Mouse (Mus musculus): ENCODE measurements around the gene Tbrg4. TPM values are rescaled to one million over a fixed set of nuclear protein-coding genes. Genes with fewer than 3 reads are reported as not detected.
A peak's percentile ranks its signal among the peaks of the same experiment; 100 is the strongest.

Gene Tbrg4
- 10 to 100 TPM; 50.5 to 52.2 TPM for total RNA-seq (2021)

DNA sequence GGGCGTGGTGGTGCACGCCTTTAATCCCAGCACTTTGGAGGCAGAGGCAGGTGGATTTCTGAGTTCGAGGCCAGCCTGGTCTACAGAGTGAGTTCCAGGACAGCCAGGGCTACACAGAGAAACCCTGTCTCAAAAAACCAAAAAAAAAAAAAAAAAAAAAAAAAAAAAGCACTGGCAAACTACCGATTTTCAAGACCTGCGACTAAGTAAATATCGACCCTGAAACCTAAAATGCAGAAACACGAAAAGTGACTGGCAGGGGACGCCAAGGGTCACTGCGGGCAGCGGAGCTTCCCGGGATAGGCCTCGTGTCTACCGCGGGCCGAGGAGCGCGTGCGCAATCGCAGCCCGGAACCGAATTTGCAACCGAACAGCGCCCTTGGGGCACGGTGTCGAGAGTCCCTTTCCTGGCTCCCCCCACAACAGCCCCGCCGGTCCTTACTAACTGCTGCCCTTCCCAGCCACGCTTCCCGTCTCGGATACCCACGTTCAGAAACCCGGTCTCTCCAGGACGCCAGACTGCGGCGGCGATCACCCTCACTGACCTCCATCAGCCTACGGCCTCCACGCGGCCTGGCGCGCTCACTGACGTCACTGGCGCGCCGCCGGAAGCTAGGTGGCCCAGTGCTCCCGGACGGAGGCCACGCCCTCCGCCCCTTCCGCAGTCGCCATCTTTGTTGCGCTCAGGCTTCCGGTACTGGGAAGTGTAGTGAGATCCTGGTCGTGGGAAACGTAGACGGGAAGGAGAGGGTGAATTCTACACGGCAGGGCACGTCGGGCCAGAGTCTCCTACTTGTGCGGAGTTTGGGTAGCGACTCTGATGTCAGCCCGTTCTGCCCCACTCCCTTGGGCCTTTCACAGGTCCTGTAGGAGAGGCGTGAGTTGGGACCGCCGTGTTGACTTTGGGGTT, at the start of gene Tbrg4:
Gene Tbrg4, minus strand, starts transcription at position 590 of the 910 bp plus-strand sequence.
- intact Hi-C loops (cut with DNase I) = no loop called here
- peak; percentile 94 for DNase-seq

DNA sequence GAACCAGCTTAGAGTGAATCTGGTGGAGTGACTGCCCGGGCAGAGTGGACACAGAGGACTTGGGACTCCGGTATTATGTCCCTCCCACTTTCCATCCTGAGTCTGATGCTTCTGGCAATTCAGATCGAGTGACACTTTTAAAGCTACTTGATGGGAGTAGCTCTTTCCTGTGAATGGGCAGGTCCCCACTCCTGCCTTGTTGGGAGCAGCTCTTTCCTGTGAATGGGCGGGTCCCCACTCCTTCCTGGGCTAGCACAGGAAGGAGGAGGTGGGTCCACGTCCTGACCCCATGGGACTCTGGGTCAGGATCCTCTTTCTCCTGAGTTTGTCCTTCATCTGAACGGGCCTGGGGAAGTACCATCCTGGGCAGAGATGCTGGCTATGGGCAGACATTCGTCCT, 49.5 kb upstream of the Tbrg4 start:
- intact Hi-C loops (cut with DNase I) = no loop called here
- DNase-seq = no peak

- intact Hi-C loops (cut with DNase I) = no loop called here
- DNase-seq = no peak
Measured at GRCm38 (mm10) chr11:6674701-6675100, 48.8 kb upstream of the Tbrg4 start.

DNA sequence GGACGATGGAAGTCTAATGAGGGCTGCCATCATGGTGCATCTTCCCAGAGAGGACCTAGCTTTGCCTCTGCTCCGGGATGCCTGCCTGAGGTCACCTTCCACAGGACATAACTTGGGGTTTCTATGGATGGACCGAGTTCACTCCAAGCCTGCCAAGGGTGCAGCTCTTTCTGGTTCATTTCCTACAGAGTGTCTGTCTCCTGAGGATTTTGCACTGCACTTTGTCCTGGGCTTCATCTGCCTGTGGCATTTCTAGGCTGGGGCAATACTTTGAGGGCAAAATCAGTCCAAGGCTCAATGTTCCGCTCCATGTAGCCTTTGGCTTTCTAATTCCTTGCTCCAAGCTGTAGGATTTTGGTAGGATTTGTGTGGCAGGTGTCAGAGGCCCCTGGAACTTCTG, 45.0 kb upstream of the Tbrg4 start:
- DNase-seq = no peak

GRCm38 (mm10) chr11:6670044-6670443, 44.2 kb upstream of the Tbrg4 start:
- intact Hi-C loops (cut with DNase I) = no loop called here
- no peak for DNase-seq

More for the DNA sequence above, 45.0 kb upstream of the Tbrg4 start:
- intact Hi-C loops (cut with DNase I) = no loop called here

DNA sequence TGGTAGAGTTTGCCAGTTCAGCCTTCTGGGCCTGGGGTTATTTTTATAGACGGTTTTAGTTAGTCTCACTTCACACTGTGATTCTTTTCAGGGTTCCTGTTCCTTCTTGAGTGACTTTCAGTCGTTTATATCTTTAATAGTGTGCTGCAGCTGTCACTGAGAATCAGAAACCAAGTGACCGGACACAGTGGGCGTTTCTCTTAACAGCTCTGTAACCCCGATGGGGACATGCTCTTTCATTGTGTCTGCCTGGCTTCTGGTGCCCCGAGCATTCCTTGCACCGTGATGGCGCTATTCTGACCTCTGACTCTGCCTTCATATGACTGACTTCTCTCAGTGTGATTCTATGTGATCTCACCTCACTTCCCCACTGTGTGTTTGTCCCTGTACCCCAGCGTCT, 43.2 kb upstream of the Tbrg4 start:
- intact Hi-C loops (cut with DNase I) = no loop called here
- DNase-seq = no peak

- intact Hi-C loops (cut with DNase I) = no loop called here
Measured at GRCm38 (mm10) chr11:6666634-6667033, 40.8 kb upstream of the Tbrg4 start.

GRCm38 (mm10) chr11:6661206-6661605, 35.3 kb upstream of the Tbrg4 start:
- DNase-seq = no peak
- intact Hi-C loops (cut with DNase I) = no loop called here

More at GRCm38 (mm10) chr11:6666634-6667033, 40.8 kb upstream of the Tbrg4 start:
- DNase-seq = no peak

DNA sequence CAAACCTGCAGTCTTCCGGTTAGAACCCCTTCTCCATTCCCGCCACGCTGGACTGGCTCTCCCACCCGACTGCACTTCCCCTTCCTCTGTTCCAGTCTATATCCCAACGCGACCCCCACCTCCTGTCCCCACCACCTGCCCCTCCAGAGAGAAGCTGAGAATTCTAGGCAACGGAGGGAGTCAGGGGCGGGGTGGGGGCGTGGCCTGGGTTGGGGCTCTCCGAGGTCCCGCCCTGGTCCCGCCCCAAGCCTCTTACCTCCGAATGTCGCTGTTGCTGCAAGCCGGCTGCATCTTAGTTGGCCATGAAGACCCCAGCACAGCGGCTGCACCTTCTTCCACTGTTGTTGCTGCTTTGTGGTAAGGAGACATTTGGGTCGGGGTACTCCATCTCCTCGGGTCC, 32.4 kb upstream of the Tbrg4 start, which contains the start of gene Ramp3:
Gene Ramp3, plus strand, starts transcription at position 251 of the 400 bp plus-strand sequence.
- intact Hi-C loops (cut with DNase I) = loop anchor here (10.0 kb wide), 2 partner anchors 507 to 537 kb away; partner anchors contain the start of gene Igfbp1
- peak; percentile 77 for DNase-seq

DNA sequence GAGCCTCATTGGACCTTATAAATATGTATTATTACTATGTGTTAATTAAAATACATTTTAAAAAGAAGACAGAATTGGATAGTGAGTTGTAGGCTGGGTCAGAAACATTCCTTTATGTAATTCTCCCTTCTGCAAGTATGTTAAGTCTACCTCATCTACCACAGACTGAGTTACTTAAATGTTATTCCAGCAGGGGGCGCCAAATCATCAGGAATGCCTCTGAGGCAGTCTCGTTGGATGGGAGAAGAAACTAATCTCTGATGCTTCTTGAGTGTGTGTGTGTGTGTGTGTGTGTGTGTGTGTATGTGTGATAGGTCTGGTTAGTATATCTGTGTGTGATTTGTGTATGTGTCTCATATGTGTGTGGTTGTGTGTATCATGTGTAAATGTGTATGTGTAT, 29.0 kb upstream of the Tbrg4 start:
- intact Hi-C loops (cut with DNase I) = loop anchor here (1.0 to 10.0 kb wide), 3 partner anchors 114 to 540 kb away; partner anchors contain the start of gene Igfbp1
- peak; percentile 88 for DNase-seq

DNA sequence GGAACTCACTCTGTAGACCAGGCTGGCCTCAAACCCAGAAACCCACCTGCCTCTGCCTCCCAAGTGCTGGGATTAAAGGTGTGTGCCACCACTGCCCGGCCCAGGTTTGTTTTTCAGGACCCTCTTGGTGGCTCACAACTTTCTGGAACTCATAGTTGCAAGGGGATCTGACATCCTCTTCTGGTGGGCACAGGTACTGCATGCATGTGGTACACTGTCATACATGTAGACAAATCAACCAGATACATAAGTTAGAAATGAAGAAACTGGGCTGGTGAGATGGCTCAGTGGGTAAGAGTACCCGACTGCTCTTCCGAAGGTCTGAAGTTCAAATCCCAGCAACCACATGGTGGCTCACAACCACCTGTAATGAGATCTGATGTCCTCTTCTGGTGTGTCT, 27.1 kb upstream of the Tbrg4 start:
- intact Hi-C loops (cut with DNase I) = loop anchor here (10.0 kb wide), 2 partner anchors 512 to 542 kb away; partner anchors contain the start of gene Igfbp1
- DNase-seq = peak; percentile 14

DNA sequence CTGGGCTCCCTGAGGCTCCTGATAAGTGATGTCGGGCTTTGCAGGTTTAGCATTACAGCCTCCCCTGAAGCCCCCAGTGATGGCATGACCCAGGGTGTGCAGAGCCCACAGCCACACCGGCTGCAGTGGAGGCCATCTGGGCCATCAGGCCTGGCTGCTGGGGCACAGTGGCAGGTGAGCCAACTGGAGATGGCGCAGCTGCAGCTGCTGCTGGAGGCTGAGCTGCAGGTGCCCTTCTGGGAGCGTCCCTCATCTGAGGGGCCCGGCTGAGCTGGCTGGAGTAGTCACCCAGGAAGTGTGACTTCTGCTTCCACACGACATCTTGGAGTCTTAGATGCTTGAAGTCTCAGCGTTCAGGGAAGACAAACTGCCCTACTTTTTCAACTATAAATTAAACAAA, 24.7 kb upstream of the Tbrg4 start:
- DNase-seq = no peak
- intact Hi-C loops (cut with DNase I) = loop anchor here (10.0 kb wide), 2 partner anchors 514 to 544 kb away; partner anchors contain the start of gene Igfbp1

DNA sequence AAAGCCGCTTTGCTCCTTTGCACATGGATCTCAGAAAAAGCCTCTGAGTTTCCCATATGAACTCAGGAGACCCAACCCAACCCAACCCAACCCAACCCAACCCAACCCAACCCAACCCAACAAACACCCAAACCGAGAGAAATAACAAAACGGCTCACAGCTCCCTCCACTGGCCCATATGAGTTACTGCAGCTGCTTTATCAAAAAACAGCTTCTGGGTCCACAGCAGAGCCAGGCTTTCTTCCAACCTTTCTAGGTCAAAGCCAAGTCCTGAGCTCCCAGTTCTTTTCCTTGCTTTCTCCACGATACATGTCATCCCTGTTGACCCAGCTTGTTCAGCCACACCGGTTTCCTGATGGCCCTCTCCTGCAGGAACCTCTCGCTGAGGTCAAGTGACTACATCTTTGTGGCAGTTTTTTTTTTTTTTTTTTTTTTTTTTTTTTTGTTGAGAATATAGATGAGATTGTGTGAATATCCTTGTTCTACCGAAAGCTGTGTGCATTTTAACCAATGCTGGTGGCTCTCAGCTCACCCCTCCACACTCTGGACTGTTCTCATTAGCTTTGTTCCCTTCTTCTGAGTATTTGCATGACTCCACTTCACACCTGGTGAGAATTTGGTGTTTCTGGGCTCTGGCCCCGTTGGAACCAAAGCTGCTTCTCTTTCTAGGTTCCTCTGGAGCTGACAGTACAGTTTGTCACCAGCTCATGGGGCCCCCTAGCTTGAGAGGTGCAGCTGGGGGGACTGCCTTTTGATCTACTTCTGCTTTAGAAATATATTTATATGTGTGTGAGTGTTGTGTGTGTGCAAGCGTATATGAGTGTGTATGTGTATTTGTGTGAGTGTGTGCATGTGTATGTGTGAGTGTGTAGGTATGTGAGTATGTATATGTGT, 22.2 kb upstream of the Tbrg4 start:
- no peak for DNase-seq
- intact Hi-C loops (cut with DNase I) = no loop called here

GRCm38 (mm10) chr11:6644566-6644965, 18.7 kb upstream of the Tbrg4 start:
- intact Hi-C loops (cut with DNase I) = no loop called here
- DNase-seq = peak; percentile 35

GRCm38 (mm10) chr11:6639072-6639471, 13.2 kb upstream of the Tbrg4 start:
- intact Hi-C loops (cut with DNase I) = no loop called here
- DNase-seq = no peak

DNA sequence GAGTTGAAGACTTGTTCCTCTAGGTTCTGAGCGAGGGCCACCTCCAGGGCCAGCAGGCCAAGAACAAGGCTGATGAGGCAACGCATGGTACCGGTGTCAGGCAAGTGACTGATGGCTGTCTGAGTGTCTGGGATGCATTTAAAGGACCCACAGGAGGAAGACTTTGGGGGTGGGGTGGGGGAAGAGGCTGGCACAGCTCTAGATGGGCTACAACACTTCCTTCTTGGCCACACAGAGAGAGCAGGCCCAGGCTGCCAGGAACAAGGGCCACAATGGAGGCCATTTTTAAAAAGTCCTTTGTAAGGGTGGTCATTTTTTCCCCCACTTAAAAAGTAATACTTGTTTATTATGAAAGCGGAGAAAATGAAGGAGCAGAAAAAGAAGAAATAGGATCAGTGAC, 12.7 kb upstream of the Tbrg4 start, which contains the start of gene Wap:
Gene Wap, minus strand, starts transcription at position 101 of the 400 bp plus-strand sequence.
- no peak for DNase-seq
- intact Hi-C loops (cut with DNase I) = no loop called here

- intact Hi-C loops (cut with DNase I) = no loop called here
- DNase-seq = no peak
Measured at GRCm38 (mm10) chr11:6636150-6636549, 10.3 kb upstream of the Tbrg4 start.

GRCm38 (mm10) chr11:6629655-6630054, 3.8 kb upstream of the Tbrg4 start:
- intact Hi-C loops (cut with DNase I) = no loop called here
- no peak for DNase-seq

GRCm38 (mm10) chr11:6628568-6628967, 2.7 kb upstream of the Tbrg4 start:
- peak; percentile 68 for DNase-seq
- intact Hi-C loops (cut with DNase I) = no loop called here

- DNase-seq = no peak
- intact Hi-C loops (cut with DNase I) = no loop called here
Measured at GRCm38 (mm10) chr11:6627731-6628130, 1.9 kb upstream of the Tbrg4 start.

- DNase-seq = no peak
- intact Hi-C loops (cut with DNase I) = no loop called here
Measured at GRCm38 (mm10) chr11:6626388-6626772, 513 bp upstream of the Tbrg4 start.

Measured in left cerebral cortex, postnatal 4 days (tissue).